Mouse (Mus musculus): ENCODE measurements around the gene Jarid2. TPM values are rescaled to one million over a fixed set of nuclear protein-coding genes. Genes with fewer than 3 reads are reported as not detected.

The Jarid2 gene
- polyA plus RNA-seq, 1 experiment from 2014 or later = 31.1 TPM

DNA sequence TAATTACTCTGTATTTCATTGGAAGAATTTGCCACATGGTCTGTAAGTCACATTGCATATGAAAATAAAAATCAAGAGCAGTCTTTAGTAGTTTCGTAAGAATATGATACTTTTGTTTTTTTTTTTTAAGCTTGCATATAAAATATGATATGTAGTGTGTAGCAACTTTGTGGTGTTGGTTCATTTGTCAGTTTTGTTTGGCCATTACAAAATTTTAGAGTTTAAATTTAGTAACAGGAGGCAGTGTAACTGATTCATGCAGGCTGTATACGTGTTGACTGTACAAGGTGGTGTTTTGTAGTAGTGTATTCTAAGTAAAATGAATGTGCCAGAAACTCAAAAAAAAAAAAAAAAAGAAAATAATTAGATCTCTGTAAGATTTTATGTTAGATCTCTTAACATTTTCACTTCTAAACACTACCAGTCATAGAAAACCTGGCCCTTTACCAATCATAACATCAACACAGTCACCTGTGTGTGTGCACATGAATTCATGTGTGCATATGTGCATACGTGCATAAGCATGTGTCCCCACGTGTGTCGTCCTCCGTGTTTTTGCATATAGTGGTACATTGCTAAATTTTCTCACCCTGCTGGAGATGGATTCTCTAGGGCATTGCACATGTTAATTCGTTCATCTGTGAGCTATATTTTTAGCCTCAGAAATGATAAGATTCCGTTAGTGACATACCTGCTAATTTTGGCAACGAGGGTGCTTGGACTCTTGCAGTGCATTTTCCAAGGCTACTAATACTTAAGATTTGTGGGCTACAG, 59.3 kb downstream of the Jarid2 start:
- Histone ChIP-seq H3K9me3 (replicated peaks) (no peaks in the 10 kb centered on the region), H3K36me3 (no peaks in the 10 kb centered on the region), H3K4me3 (replicated peaks) (no peak overlapping the region), H3K4me1 (peaks cover 12% of the 10 kb centered on the region; the same call in 1 of the 2 replicates), H3K27ac (replicated peaks) (no peak overlapping the region), H3K4me2 (no peak overlapping the region), H3K27me3 (replicated peaks) (no peaks in the 10 kb centered on the region), H3K9ac (replicated peaks) (no peak overlapping the region)
- no peak for ATAC-seq (ENCODE audit: low FRiP score)
- 83% methylated on average over 9 of the region's 9 CpGs for WGBS

DNA sequence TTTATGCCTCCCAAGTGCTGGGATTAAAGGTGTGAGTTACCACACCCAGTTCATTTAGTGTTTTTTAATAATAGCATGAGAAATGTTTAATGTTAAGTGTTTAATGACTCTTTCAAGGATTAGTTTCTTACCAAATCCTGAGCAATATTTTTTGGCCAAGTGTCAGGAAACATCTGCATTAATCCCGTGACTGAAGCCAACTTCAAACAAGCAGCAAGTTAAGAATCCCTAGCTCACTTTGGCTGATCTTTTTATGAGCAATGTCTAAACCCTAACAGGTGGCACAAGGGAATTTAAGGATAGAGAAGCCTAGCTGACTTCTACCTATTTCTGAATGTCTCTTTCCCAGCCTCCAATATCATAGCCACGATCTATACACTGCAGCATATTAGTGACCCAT, 60.7 kb downstream of the Jarid2 start:
- no peak overlapping the region for H3K4me3 ChIP-seq (replicated peaks)
- 70% methylated on average over 2 of the region's 2 CpGs for WGBS
- H3K4me2 ChIP-seq = no peak overlapping the region
- H3K9ac ChIP-seq (replicated peaks) = no peak overlapping the region
- no peaks in the 10 kb centered on the region for H3K27me3 ChIP-seq (replicated peaks)
- no peaks in the 10 kb centered on the region for H3K9me3 ChIP-seq (replicated peaks)
- ATAC-seq (ENCODE audit: low FRiP score) = no peak
- no peak overlapping the region for H3K27ac ChIP-seq (replicated peaks)
- peaks cover 12% of the 10 kb centered on the region; the same call in 1 of the 2 replicates for H3K4me1 ChIP-seq
- H3K36me3 ChIP-seq = no peaks in the 10 kb centered on the region

DNA sequence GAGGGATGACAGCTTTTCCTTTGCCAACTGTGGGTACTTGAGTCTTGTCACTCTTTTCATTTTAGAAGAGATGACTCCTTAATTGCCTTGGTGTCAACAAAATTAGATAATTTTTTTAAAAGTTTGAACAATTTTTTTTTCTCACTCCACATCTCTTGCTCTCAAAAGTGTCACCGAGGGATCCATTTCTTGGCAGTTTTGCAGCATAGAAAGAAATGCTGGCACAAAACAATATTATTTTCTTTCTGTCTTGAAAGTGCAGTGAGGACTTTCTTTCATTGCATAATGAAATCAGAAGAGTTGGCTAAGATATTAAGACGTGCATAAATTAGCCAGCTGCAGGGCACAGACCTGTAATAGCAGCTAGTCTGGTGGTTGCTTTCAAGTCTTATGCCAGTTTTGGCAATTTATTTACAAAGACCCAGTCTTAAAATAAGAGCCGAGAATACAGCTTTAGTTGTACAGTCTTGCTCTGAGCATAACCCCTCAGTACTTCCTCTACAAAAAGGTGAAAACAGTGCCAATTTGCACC, 63.2 kb downstream of the Jarid2 start:
- ATAC-seq (ENCODE audit: low FRiP score) = no peak
- Histone ChIP-seq H3K4me1 (peaks cover 13% of the 10 kb centered on the region), H3K4me2 (no peak overlapping the region), H3K27ac (replicated peaks) (no peak overlapping the region), H3K9ac (replicated peaks) (no peak overlapping the region), H3K4me3 (replicated peaks) (no peak overlapping the region), H3K27me3 (replicated peaks) (no peaks in the 10 kb centered on the region), H3K36me3 (no peaks in the 10 kb centered on the region), H3K9me3 (replicated peaks) (no peaks in the 10 kb centered on the region)
- 78% methylated on average over 3 of the region's 3 CpGs for WGBS

DNA sequence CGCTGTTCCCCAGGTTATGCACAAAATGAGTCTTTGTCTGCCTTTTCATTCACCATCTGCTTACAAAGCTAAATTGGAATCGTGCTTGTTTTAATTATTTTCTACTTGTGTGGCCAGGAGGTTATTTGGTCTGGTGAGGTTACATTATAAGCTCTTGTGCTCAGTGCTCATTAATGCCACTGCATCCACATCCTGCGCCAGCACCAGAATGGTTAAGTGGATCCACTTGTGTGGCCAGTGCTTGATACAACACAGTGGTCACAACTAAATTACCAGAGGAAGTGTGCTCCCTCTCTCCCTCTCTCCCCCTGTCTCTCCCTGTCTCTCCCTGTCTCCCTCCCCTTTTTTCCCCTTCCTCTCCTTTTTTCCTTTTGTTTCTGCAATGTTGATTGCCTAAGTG, 66.6 kb downstream of the Jarid2 start:
- no peak for ATAC-seq (ENCODE audit: low FRiP score)
- Histone ChIP-seq H3K36me3 (no peaks in the 10 kb centered on the region), H3K27ac (replicated peaks) (no peak overlapping the region), H3K4me1 (peaks cover 18% of the 10 kb centered on the region), H3K27me3 (replicated peaks) (no peaks in the 10 kb centered on the region), H3K9ac (replicated peaks) (no peak overlapping the region), H3K4me2 (no peak overlapping the region), H3K4me3 (replicated peaks) (no peak overlapping the region), H3K9me3 (replicated peaks) (no peaks in the 10 kb centered on the region)
- WGBS = 32% methylated on average over 3 of the region's 3 CpGs

DNA sequence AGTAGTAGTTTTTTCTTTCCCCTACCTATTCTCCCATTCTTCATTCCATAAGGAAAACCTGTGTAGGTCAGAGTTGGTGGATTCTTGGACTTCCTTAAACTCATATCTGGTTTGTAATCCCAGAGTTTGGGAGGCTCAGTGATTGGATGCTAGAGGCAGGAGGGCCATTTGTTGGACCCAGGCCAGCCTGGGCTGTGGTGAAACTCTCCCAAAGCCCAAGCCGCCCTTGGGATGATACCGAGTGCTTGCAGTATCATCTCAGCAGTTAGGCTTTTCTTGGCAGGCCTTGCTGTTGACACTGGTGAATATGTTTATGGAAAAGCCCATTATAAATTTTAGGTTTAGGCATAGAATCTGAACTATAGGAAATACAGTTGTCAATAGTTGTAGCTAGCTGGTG, 67.5 kb downstream of the Jarid2 start:
- Histone ChIP-seq H3K36me3 (no peaks in the 10 kb centered on the region), H3K9ac (replicated peaks) (no peak overlapping the region), H3K4me3 (replicated peaks) (no peak overlapping the region), H3K4me1 (peaks cover 18% of the 10 kb centered on the region), H3K4me2 (no peak overlapping the region), H3K27me3 (replicated peaks) (no peaks in the 10 kb centered on the region), H3K9me3 (replicated peaks) (no peaks in the 10 kb centered on the region), H3K27ac (replicated peaks) (no peak overlapping the region)
- WGBS = 55% methylated on average over 2 of the region's 2 CpGs
- ATAC-seq (ENCODE audit: low FRiP score) = no peak

DNA sequence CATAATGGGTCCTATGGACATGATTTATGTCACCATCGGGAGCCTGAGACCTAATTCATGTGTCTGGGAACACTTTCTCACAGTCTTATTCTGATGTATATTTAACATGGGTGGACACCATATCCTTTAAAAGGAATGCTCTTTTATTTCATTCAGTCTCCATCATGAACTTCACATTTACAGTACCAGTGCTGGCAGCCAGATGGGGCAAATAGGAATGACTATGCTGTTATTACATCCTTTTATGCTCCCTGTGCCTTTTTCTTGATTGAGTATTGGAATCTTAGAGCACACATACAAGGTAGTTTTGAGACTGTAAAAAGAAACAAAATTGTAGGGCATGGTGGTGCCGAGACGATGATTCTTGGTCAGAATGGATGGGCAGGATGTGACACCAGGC, 69.0 kb downstream of the Jarid2 start:
- Histone ChIP-seq H3K4me1 (peaks cover 18% of the 10 kb centered on the region), H3K4me2 (no peak overlapping the region), H3K36me3 (no peaks in the 10 kb centered on the region), H3K9ac (replicated peaks) (no peak overlapping the region), H3K27me3 (replicated peaks) (no peaks in the 10 kb centered on the region), H3K4me3 (replicated peaks) (no peak overlapping the region), H3K27ac (replicated peaks) (no peak overlapping the region), H3K9me3 (replicated peaks) (no peaks in the 10 kb centered on the region)
- 73% methylated on average over 3 of the region's 3 CpGs for WGBS
- ATAC-seq (ENCODE audit: low FRiP score) = no peak

DNA sequence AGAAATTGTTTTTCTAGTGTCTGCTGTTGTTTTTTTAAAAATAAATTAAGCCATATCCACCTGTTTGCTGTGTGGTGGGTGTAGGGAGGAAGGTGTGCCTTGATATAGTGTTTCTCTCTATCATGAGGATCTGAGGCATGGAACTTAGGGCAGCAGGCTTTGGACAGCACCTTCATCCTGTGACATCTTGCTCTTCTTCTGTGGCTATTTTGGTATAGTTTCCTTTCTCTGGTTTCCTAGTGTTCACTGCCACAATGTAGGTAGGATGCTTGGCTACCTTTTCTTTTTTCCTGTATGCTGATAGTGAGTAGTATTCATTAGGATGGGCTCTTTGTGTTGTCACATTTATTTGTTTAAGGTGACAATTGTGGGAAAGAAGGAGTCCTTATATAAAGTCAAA, 69.9 kb downstream of the Jarid2 start:
- Histone ChIP-seq H3K4me3 (replicated peaks) (no peak overlapping the region), H3K27ac (replicated peaks) (no peak overlapping the region), H3K4me1 (peaks cover 18% of the 10 kb centered on the region), H3K9ac (replicated peaks) (no peak overlapping the region), H3K9me3 (replicated peaks) (no peaks in the 10 kb centered on the region), H3K36me3 (no peaks in the 10 kb centered on the region), H3K4me2 (no peak overlapping the region), H3K27me3 (replicated peaks) (no peaks in the 10 kb centered on the region)
- ATAC-seq (ENCODE audit: low FRiP score) = no peak

DNA sequence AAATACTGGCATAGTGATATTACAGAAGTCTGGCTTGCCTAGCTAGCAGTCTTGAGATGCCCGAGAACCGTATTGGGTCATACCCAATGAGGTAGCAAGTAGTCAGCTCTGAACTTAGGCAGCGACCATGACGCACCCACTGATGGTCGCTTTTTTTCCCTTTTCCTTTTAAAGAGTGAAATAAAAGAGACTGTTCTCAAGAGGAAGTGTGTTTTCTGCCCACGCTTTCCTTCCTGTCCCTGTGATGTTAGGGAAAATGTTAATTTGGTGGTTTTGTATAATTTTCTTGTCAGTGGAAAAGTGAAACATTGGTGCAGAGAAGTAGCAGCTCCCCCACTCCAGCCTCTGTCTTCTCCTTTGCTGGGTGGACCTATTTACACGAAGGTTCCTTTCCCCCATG, 70.8 kb downstream of the Jarid2 start:
- Histone ChIP-seq H3K4me1 (peaks cover 17% of the 10 kb centered on the region), H3K4me2 (no peak overlapping the region), H3K9me3 (replicated peaks) (no peaks in the 10 kb centered on the region), H3K27me3 (replicated peaks) (no peaks in the 10 kb centered on the region), H3K27ac (replicated peaks) (no peak overlapping the region), H3K9ac (replicated peaks) (no peak overlapping the region), H3K4me3 (replicated peaks) (no peak overlapping the region), H3K36me3 (no peaks in the 10 kb centered on the region)
- WGBS = 83% methylated on average over 7 of the region's 7 CpGs
- ATAC-seq (ENCODE audit: low FRiP score) = no peak

DNA sequence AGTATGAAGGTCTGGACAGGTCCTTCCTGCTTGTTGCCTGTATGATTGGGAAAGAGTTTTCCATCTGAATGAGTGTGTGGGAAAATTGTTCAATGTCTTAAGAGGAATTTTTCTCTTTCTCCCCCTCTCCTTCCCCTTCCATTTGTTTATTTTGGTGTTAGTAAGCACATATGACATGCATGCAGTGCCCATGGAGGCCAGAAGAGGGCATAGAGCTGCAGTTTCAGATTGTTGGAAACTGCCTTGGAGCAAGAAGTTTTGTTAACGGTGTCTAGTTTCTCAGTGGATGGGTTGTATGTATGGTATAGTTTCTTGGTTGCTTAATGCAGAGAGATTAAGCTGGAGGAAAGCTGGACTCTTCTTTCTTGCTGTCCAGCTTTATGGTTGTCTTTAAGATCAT, 75.6 kb downstream of the Jarid2 start:
- no peak for ATAC-seq (ENCODE audit: low FRiP score)
- Histone ChIP-seq H3K9ac (replicated peaks) (no peak overlapping the region), H3K36me3 (no peaks in the 10 kb centered on the region), H3K9me3 (replicated peaks) (no peaks in the 10 kb centered on the region), H3K4me1 (peaks cover 4% of the 10 kb centered on the region; the same call in 1 of the 2 replicates), H3K27me3 (replicated peaks) (no peaks in the 10 kb centered on the region), H3K4me3 (replicated peaks) (no peak overlapping the region), H3K4me2 (no peak overlapping the region), H3K27ac (replicated peaks) (no peak overlapping the region)
- WGBS = 36% methylated on average over 1 of the region's 1 CpGs

DNA sequence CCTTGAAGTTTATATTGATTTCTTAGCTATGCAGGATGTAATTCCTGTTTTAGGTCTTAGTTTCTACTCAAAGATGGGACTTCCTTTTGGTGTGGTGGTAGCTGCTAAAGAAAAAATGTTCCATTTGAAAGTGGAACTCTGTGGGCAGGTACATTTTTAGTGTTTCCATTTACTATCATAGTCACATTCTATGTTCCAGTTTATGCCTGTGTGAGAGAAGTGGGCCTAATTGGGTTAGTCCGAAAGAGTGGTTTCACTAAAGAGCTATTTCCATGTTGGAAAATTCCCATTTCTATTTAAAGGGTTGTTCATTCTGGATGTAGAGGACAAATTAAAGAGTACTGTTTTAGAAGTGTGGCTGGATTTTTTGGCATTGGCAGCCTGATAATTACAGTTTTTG, 79.0 kb downstream of the Jarid2 start:
- ATAC-seq (ENCODE audit: low FRiP score) = no peak
- no peaks in the 10 kb centered on the region for H3K9me3 ChIP-seq (replicated peaks)
- WGBS = 87% methylated on average over 1 of the region's 1 CpGs
- no peaks in the 10 kb centered on the region for H3K36me3 ChIP-seq
- no peak overlapping the region for H3K4me3 ChIP-seq (replicated peaks)
- H3K9ac ChIP-seq (replicated peaks) = no peak overlapping the region
- H3K27ac ChIP-seq (replicated peaks) = no peak overlapping the region
- no peaks in the 10 kb centered on the region for H3K27me3 ChIP-seq (replicated peaks)
- no peak overlapping the region for H3K4me2 ChIP-seq
- no peaks in the 10 kb centered on the region for H3K4me1 ChIP-seq

DNA sequence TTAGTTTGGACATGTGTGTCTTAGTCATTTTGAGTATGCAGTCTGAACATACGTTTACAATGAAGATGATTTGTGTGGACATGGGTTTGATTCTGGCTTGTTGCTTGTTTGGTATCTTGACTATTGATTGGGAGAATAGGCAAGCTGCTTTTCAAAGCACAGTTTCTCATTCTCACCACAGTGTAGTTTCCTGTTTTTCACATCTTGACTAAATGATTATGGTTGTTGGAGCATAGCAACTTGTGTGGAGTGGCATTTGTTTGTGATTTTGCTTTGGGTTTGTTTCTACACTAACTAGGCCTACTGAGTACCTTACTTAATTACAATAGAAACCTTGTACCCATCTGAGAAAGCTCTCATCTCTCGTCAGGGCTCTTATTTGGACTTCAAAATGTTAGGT, 81.7 kb downstream of the Jarid2 start:
- WGBS = 86% methylated on average over 2 of the region's 2 CpGs
- Histone ChIP-seq H3K27ac (replicated peaks) (no peak overlapping the region), H3K4me2 (no peak overlapping the region), H3K9ac (replicated peaks) (no peak overlapping the region), H3K36me3 (no peaks in the 10 kb centered on the region), H3K4me1 (0 out of 2 replicates have a peak, but pooled peaks cover 5% of the 10 kb centered on the region), H3K27me3 (replicated peaks) (no peaks in the 10 kb centered on the region), H3K4me3 (replicated peaks) (no peak overlapping the region), H3K9me3 (replicated peaks) (no peaks in the 10 kb centered on the region)
- no peak for ATAC-seq (ENCODE audit: low FRiP score)

DNA sequence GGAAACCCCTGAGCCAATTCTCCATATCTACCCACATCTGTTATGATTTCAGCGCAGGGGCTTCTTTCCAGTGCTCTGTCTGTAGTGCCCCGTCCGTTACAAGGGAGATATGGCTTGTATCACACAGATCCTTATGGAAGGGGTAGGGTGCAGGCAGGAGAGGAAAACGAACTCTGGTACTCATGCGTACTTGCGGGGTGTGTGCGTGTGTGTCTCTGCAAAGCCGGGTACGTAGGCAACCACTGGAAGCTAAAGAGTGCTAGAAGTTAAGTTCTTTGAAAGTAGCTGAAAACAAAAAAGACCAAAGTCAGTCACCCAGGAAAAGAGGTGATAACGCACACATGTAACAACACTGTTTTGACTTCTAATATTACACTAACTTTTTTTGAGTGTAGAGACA, 82.3 kb downstream of the Jarid2 start:
- no peaks in the 10 kb centered on the region for H3K9me3 ChIP-seq (replicated peaks)
- H3K36me3 ChIP-seq = no peaks in the 10 kb centered on the region
- no peak overlapping the region for H3K9ac ChIP-seq (replicated peaks)
- no peak overlapping the region for H3K27ac ChIP-seq (replicated peaks)
- no peak overlapping the region for H3K4me2 ChIP-seq
- H3K27me3 ChIP-seq (replicated peaks) = no peaks in the 10 kb centered on the region
- 92% methylated on average over 10 of the region's 10 CpGs for WGBS
- no peak for ATAC-seq (ENCODE audit: low FRiP score)
- H3K4me3 ChIP-seq (replicated peaks) = no peak overlapping the region
- 0 out of 2 replicates have a peak, but pooled peaks cover 6% of the 10 kb centered on the region for H3K4me1 ChIP-seq
